Mouse (Mus musculus) embryo, embryonic 11 days (tissue): ENCODE data around the gene Fndc5.

Experiments
- DNase-seq: peaks from one replicate; pipeline ENCODE4 v3.0.0-alpha.2; 2015

The Fndc5 gene

DNA sequence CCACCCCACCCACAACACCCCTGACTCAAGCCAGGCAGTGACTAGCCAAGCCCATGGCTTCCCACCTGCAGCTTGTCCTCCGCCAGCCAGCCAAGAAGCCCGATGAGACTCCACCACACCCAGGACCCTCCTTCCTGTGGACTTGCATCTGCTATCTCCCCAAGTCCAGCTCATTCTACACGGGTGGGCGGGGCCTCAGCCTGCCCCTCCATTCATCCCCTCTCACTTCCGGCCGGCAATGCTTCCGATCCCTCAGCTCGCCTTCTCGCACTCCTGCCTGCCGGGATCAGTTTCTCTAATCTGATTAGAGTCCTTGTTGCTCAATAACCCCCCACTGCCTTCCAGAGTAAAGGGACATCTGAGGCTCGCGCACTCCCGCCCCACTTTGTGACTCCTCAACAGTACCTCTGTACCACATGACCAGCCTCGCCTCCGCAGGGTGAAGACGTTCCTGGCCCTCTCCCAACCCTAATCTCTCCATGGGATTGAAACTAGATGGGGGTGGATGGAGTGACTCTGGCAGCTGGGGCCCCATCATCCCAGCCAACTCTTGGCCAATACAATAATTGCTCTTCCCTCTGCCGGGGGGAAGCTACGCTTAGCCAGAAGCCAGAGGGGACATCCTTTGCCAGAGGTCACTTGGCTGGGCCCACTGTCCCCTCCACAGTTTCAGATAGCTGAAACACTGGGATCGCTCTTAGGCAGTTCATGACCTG lies 10.9 kb upstream of the Fndc5 start:
- DNase-seq, result peak; percentile 52

DNA sequence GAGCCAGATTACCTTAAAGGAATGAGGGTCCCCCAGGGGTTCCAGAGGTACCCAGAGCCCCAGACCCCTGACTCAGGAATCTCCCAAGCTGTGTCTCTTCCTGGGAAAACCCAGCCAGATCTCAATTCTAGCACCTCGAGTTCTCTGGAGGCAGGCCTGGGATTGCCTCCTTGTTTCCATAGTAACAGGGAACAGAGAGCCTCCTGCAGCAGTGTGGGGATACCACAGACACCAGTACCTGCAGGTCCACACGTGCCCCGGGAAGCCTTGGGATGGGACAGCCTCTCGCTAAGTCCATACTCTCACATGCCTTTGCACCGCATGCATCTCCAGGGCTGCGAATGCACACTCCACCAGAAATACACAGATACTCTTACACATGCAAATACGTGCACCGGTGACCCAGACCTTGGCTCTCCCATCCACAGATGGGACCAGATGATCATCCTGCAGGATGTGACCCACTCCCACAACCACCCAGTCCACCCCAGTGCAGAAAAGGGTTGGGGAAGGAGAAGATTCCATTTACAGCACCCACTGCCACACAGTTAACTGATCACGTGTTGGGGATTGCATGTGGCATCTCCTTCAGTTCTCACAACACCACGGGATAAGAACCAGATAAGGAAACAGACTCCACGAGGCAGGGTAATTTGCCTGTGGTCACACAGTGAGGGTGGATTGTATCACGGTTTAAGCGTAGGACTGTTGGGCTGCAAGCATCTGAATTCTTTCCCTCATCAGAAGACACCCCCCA lies 8.0 kb upstream of the Fndc5 start:
- DNase-seq, result no peak

GRCm38 (mm10) chr4:129129387-129129786 lies 7.4 kb upstream of the Fndc5 start:
- no peak for DNase-seq

DNA sequence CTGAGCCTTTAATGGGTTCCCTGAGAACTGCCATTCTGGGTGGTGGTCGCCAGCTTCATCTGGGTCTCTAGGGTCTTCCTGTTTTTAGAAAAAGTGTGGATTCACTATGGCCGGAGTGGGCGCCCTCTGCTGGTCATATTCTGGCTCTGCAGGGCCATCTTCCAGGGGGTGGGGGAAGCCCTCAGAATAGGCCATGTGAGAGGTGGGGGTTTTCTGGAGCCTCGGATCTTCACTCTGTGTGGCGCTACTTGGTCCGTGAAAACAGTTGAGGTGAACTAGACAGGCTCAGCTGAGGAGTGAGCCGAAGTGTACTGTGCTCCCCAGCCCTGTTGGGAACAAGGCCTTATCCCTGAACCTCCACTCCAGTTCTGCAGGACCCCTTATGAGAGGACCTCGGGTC lies 6.7 kb upstream of the Fndc5 start:
- DNase-seq, result peak; percentile 75

- peak; percentile 79 for DNase-seq
Observed at GRCm38 (mm10) chr4:129130755-129131303, 6.0 kb upstream of the Fndc5 start.

GRCm38 (mm10) chr4:129134799-129135585 lies 1.8 kb upstream of the Fndc5 start:
- DNase-seq, result peak; percentile 91

DNA sequence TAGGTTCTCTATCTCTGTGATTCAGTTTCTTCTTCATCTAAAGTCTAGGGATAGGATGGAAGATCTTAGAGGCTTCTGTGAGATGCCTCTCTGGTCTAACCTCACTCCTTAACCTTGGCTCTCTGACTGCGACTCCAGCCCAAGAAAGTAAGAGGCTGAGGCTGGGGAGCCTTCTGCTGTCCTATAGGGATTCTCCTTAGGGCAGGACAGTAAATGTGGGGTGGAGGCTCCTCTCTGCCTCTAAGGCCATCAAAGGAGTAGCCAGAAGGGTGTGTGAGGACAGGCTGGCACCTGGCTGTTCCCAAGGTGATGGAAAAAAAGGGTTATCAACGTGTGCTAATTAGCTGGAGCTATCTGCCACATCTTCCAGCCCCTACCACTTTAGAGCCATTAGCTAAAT lies 1.2 kb upstream of the Fndc5 start:
- DNase-seq, result no peak

GRCm38 (mm10) chr4:129136189-129136578 lies 615 bp upstream of the Fndc5 start:
- no peak for DNase-seq

- no peak for DNase-seq
Observed at GRCm38 (mm10) chr4:129137392-129138321, 858 bp downstream of the Fndc5 start.

DNA sequence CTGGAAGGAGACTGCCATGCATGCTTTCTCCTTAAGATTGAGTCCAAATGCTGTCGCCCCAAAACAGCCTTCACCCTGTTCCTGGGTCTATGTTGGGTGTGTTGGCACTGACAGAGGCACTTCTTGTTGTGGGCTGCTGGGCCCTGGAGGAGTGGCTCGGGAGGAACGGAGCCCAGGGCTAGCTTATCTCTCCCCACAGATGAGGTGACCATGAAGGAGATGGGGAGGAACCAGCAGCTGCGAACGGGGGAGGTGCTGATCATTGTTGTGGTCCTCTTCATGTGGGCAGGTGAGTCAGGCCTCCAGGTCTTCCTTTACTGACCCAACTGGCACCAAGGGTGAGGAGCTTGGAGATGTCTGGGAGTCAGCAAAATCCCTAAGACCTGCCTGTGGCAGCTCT lies 2.8 kb downstream of the Fndc5 start:
- no peak for DNase-seq

DNA sequence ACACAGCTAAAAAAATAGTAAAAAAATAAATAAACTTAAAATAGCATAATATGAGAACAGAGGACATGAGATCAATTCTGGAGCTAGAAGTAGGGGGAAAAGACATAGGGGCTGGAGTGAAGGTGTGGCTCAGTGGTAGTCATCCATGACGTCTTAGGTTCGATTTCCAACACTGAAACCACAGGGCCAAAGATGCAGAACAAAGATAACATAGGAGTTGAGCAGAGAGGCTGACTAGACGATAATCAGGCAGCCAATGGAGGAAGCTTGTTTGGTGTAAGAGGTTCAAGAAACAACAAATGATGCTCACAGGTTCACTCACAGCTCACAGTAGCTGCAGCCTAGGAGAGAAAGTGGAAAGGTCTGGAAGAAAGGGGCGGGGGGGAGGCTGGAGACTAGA lies 4.0 kb downstream of the Fndc5 start:
- no peak for DNase-seq

- DNase-seq, result no peak
Observed at GRCm38 (mm10) chr4:129141560-129142438, 5.0 kb downstream of the Fndc5 start.

DNA sequence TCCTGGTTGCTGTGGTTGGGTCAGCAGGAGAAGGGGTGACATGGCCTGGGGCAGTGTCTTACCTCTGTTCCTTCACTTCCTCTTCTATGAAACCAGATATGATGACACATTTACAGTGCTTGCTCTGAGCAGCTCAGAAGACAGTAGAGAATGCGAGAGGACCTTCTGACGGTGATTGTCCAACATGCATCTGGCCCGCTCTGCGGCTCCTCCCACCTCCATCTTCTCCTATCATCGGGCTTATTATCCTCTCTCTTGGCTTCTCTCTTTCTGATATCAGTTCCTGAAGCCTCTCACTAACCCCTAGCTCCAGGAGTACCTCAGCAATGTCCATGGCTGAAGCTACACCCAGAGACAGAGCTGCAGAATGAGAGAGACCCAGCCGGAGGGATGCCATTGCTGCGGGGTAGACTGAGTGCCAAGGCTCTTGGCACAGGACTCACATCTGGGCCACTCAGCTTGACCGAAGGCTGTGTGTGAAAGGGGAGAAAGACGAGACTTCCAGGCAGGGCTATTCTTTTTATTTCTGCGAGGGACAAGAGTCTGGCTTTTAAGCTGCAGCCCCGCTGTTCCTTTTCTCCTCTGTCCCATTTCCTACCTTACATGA lies 5.7 kb downstream of the Fndc5 start:
- DNase-seq, result no peak

DNA sequence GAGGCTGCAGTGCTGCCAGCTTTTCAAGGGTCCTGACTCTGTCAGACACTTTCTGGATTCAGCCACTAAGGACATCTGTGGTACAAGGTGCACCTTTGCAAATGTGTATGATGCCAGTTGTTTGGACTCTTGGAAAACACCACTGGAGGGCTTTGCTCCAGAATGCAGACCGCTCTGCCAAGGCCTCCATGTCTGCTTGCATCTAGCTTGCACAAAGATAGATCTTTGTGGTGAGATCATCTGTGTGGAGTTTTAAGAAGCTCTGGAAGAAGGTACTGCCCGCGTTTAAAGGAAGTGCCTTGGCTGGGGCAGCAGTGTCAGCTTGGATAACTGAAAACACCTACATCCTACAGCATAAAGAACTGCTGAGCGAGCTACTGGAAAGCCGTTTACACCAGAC lies 6.7 kb downstream of the Fndc5 start:
- DNase-seq, result no peak

DNA sequence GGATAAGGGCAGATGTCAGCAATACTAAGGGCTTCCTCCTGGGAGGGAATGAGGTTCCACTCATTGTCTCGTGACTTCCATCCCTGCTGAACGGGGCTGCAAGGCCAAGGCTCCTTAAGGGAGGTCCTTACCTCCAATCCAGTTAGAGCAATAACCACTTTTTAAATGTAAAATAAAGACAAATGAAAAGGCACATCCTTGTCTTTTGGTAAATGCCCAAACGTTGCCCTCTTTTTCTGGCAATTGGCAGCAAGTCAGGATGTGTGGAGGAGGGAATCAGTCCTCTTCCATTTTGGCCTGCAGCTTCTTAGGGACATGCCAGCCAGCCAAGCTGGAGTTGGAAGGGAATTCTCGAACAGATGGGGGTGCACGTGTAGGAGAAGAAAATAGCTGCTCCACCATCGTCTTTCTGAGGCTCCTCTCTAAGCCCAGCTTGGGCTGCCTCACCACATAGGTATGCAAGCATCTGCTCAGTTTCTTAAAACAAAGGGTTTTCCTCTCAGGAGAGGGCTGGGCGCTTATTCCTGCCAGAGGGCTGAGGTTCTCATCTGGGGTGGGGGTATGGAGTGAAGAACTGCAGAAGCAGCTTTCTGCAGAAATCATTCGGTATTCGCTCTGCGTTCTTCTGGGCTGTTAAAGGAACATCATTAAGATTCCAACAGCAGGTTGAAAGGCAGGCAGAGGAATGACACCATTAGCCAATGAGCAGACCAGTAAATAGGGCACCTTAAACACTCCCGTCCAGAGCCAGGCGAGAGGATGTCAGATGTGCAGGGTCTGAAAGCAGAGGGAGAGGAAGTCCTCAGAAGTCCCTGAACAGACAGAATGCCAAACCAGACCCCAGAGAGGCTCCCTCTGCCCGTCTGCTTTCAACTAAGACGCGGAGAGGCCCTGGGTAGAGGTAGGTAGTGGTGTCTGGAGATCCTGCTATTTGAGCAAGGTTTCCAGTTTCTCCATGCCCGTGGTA lies 7.9 kb downstream of the Fndc5 start:
- DNase-seq, result no peak

DNA sequence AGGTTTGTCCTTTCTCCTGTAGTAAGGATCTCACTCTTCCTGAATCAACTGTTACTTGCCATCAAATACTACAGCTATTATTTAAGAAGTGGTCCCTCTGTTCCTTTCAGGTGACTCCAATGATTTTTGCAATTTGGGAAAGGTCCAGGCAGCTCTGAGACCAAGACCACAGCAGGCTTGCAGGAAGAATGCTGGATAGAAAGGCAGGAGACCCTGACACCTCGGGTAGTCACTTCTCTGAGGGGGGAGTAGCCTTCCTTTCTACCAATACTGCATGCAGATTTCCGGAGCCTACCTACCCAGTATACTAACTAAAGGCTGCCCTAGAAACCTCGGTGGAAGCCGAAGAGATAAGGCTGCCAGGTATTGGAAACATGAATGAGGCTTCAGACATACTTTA lies 8.6 kb downstream of the Fndc5 start:
- no peak for DNase-seq

DNA sequence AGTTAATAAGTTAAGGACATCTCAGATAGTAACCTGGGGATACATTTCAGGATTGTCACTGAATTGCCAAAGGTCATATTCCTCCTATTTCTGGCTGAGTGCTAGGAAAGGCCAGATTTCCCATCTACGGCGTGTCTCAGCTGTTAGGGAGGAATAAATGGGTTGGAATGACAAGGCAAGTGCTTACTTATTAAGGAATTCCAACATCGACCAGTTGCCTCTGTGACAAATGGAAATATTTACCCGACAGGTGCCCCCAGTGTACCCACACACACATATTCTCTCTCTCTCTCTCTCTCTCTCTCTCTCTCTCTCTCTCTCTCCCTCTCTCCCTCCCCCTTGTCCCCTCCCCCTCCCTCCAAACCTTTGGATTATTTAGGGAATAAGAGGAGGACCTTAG lies 9.1 kb downstream of the Fndc5 start:
- DNase-seq, result no peak

GRCm38 (mm10) chr4:129146392-129146791 lies 9.6 kb downstream of the Fndc5 start:
- DNase-seq, result no peak

DNA sequence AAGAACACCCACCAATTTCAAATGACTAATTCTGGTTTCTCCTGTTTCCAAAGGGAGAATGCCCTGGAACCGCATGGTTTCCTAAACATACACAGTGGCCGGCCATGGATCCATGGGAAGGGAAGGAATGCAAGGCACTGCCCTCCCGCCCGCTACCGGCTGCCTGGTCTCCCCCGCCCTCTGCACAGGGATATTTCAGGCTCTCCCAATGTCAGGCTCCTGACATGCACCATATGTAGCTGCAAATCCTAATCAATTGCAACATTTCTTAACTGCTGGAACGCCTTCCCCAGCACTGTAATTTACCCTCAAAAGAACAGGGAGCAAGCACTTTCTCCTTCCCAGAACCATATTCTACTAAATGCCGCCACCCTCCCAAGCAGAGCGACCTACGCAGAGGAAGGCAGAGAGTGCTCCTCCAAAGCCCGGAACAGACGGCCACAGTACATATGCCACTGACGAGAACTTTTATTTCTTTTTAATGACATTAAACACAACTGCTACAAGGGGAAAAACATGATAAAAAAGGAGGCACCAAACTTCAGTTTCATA lies 10.8 kb downstream of the Fndc5 start:
- no peak for DNase-seq
